Mouse (Mus musculus) heart, embryonic 11.5 days (tissue): ENCODE data around the gene Exoc2. TPM values are rescaled to one million over a fixed set of nuclear protein-coding genes. Genes with fewer than 3 reads are reported as not detected.

Experiments
- ATAC-seq: fragments of 200-750 bp; cut with Nextera tagmentation; replicated peaks from 2 replicates; pipeline ENCODE4 v1.8.0; 2017; ENCODE audit warnings: moderate library complexity; ENCODE audit not compliant: insufficient number of reproducible peaks, low FRiP score, low TSS enrichment
- H3K27ac ChIP-seq: fragments of 300-500 bp; sonication (generic); 2 replicates; pipeline ENCODE4 v1.5.1; 2014; ENCODE audit warnings: mild to moderate bottlenecking, low read depth, low read length
- H3K27me3 ChIP-seq: fragments of 300-500 bp; sonication (generic); 2 replicates; pipeline ENCODE4 v1.6.1; 2014; ENCODE audit warnings: mild to moderate bottlenecking, low read length, mixed read lengths; ENCODE audit not compliant: control insufficient read depth, insufficient read depth
- H3K36me3 ChIP-seq: fragments of 300-500 bp; sonication (generic); 2 replicates; pipeline ENCODE4 v1.6.1; 2014; ENCODE audit warnings: mild to moderate bottlenecking, low read length, moderate library complexity, mixed read lengths; ENCODE audit not compliant: control insufficient read depth, insufficient read depth
- H3K4me1 ChIP-seq: fragments of 300-500 bp; sonication (generic); 2 replicates; pipeline ENCODE4 v1.6.1; 2014; ENCODE audit warnings: low read length; ENCODE audit not compliant: control insufficient read depth, insufficient read depth
- H3K4me2 ChIP-seq: fragments of 300-500 bp; sonication (generic); 2 replicates; pipeline ENCODE4 v1.6.1; 2014; ENCODE audit warnings: mild to moderate bottlenecking, moderate library complexity
- H3K4me3 ChIP-seq: fragments of 300-500 bp; sonication (generic); 2 replicates; pipeline ENCODE4 v1.5.1; 2014; ENCODE audit warnings: low read depth, low read length
- H3K9ac ChIP-seq: fragments of 300-500 bp; sonication (generic); 2 replicates; pipeline ENCODE4 v1.6.1; 2014; ENCODE audit warnings: mild to moderate bottlenecking, low read depth, low read length, moderate library complexity
- H3K9me3 ChIP-seq: fragments of 300-500 bp; sonication (generic); replicated peaks from 2 replicates; pipeline ENCODE4 v1.6.1; 2016; ENCODE audit warnings: low read length; ENCODE audit not compliant: control insufficient read depth
- WGBS: fragments of 180-500 bp; shearing (Covaris S2); extraction: QIAGEN DNeasy Blood & Tissue Kit; methylation state at CpG from one replicate; pipeline ENCODE4 v1.1.7; 2014; ENCODE audit not compliant: insufficient replicate concordance; 5-methylcytosine and 5-hydroxymethylcytosine counted together
- polyA plus RNA-seq: library from polyadenylated mRNA; unstranded; fragments of >200 nt; fragmentation: Nextera tagmentation; extraction: Ambion mirVana; gene quantifications from 2 replicates; pipeline ENCODE4 v1.2.1, GENCODE M21; 2014

Gene Exoc2
- 25.8 and 27.0 TPM in 2 replicates for polyA plus RNA-seq

DNA sequence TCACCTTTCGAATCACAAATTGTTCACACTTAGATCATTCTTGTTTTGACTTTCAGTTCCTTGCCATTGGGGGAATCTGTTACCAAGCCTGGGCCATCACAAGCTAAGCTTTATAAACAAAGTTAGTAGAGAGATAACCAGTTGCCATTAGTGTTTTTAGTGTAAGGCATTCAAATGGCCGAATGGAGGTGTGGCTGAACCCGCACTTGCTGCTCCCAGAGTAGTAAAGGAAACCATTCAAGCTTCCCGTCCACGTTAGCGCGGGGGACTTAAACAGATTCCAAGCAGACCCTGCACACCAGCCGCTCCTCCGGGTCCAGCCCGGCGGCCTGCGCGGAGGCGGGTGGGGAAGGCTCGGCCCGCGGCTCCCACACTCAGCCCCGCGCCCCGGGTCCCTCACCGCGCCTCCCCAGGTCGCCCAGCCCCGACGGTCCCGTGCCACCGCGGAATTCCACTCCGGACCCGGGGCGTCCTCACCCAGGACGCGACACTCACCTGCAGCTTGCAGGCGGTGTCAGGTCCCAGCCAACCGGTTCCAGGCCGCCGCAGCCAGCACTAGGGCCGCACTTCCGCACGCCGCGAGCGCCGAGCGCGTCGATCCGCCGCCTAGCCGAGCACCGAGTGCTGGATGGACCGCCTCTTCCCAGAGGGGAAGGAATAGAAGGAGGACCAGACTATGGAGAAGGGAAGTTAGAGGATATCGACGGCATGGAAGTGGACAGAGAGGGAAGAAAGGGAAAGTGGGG lies at the start of gene Exoc2, which contains the start of gene Gm5447:
TSS of gene Exoc2 (minus strand) at position 593 of the 746 bp plus-strand sequence.
TSS of gene Gm5447 (plus strand) at position 704 of the 746 bp plus-strand sequence.
- WGBS = under 1% methylated on average over 54 of the region's 54 CpGs
- peak within 1 kb of the TSS; percentile 92 for H3K4me3 ChIP-seq

DNA sequence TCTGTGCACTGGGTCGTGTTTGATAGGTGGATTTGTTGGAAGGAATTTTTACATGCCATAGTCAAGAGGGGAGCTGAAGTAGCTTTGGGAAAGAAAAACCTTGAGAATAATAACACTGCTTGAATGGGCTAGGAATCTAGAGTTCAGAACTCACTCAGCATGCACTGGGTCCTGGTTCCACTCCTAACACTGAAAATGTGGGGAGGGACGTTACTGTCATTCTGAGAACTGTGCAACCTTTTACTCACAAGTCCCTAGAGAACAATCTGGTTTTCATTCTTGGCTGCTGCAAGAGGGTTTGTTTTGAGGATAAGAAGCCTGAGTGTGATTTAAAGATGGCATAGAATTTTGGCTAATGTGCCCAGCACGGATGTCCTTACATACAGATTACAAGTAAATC lies 49.8 kb upstream of the Exoc2 start:
- Histone ChIP-seq H3K4me3 (no peak overlapping the region), H3K4me2 (no peak overlapping the region), H3K4me1 (no peaks in the 10 kb centered on the region), H3K27me3 (no peaks in the 10 kb centered on the region), H3K9ac (no peak overlapping the region), H3K27ac (no peak overlapping the region), H3K9me3 (no peaks in the 10 kb centered on the region), H3K36me3 (no peaks in the 10 kb centered on the region)
- 67% methylated on average over 3 of the region's 3 CpGs for WGBS
- ATAC-seq = no peak

More for the DNA sequence above, at the start of gene Exoc2, which contains the start of gene Gm5447:
- Histone ChIP-seq H3K36me3 (no peaks in the 10 kb centered on the region), H3K4me2 (peak within 1 kb of the TSS; percentile 78), H3K27me3 (0 out of 2 replicates have a peak, but pooled peaks cover 3% of the 10 kb centered on the region), H3K9me3 (no peaks in the 10 kb centered on the region), H3K4me1 (peaks cover 7% of the 10 kb centered on the region), H3K9ac (peak within 1 kb of the TSS; percentile 84), H3K27ac (peak within 1 kb of the TSS; percentile 87)
- ATAC-seq = peak; percentile 85

DNA sequence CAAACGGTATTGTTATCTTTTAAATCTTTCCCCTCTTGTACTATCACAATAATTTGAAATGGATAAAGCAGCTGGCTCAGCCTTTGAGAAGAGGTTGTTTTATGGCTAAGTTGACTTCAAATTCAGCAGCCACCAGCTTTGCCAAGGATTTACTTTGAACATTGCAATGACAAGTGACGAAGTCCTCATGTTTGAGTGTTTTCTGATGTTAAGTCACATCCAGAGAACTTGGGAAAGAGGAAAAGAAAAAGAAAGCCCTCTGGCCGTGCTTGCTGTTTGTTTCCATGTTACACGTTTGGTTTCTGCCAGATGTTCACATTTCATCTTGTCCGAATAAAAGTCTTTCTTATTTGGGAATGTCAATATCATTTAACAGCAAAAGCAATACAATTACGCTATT lies 48.0 kb upstream of the Exoc2 start:
- Histone ChIP-seq H3K36me3 (no peaks in the 10 kb centered on the region), H3K4me3 (no peak overlapping the region), H3K4me1 (no peaks in the 10 kb centered on the region), H3K9me3 (no peaks in the 10 kb centered on the region), H3K27ac (no peak overlapping the region), H3K27me3 (no peaks in the 10 kb centered on the region), H3K4me2 (no peak overlapping the region), H3K9ac (no peak overlapping the region)
- WGBS = 66% methylated on average over 6 of the region's 6 CpGs
- no peak for ATAC-seq

DNA sequence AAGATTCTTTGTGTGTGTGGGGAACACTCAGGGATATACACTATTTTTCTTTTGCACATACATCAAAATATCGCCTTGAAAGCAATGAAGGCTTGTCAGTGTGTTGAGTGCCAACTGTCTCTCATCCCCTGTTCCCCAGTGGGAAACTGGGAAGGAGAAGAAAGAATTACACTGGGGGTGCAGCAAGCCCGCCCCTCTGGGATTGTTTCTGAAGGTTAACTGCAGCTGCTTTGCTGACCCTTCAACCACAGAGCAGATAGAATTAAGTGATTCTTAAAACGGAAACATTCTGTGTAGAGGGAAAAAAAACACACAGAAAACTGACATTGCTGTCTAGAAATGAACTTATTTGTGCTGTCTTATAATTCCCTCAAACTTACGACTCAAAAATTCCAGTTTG lies 47.6 kb upstream of the Exoc2 start:
- H3K4me3 ChIP-seq = no peak overlapping the region
- ATAC-seq = no peak
- WGBS = 64% methylated on average over 4 of the region's 4 CpGs

DNA sequence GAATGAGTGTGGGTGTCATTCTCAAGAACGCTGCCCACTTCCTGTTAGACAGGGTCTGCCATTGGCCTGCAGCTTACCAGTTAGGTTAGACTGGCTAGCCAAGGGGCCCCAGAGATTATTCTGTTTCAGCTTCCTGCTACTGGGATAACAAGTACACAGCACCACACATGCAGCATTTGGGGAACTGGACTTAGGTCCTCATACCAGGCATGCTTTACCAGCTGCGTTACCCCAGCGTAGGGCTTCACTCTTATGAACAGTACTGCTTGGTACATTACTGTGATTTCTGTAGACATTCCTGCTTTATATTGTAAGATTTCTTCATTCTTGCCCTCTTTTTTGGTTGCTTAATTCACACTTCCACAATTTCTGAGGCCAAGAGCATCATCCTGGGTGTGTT lies 43.7 kb upstream of the Exoc2 start:
- Histone ChIP-seq H3K4me3 (no peak overlapping the region), H3K4me2 (no peak overlapping the region), H3K27ac (no peak overlapping the region), H3K4me1 (no peaks in the 10 kb centered on the region), H3K27me3 (no peaks in the 10 kb centered on the region), H3K9me3 (no peaks in the 10 kb centered on the region), H3K36me3 (no peaks in the 10 kb centered on the region), H3K9ac (no peak overlapping the region)
- 86% methylated on average over 3 of the region's 3 CpGs for WGBS
- ATAC-seq = no peak

More for the DNA sequence above, 47.6 kb upstream of the Exoc2 start:
- Histone ChIP-seq H3K9ac (no peak overlapping the region), H3K4me2 (no peak overlapping the region), H3K36me3 (no peaks in the 10 kb centered on the region), H3K4me1 (no peaks in the 10 kb centered on the region), H3K27me3 (no peaks in the 10 kb centered on the region), H3K27ac (no peak overlapping the region), H3K9me3 (no peaks in the 10 kb centered on the region)

DNA sequence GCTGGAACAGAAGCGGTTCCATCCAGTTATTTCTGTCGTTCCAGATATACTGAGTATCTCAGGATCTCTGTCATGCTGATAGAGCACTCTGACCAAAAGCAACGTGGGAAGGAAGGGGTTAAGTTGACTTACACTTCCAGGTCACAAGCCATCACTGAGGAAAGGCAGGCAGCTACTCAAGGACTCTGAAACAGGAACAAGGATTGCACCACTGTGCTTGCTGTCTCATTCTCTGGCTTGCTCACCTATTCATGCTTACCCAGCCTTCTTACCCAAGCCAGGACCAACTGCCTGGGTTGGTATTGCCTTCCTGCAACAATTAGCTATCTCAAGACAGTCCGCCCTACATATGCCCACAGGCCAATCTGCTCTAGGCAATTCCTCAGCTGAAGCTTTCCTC lies 31.1 kb upstream of the Exoc2 start:
- no peak overlapping the region for H3K9ac ChIP-seq
- ATAC-seq = no peak
- 62% methylated on average over 4 of the region's 4 CpGs for WGBS

DNA sequence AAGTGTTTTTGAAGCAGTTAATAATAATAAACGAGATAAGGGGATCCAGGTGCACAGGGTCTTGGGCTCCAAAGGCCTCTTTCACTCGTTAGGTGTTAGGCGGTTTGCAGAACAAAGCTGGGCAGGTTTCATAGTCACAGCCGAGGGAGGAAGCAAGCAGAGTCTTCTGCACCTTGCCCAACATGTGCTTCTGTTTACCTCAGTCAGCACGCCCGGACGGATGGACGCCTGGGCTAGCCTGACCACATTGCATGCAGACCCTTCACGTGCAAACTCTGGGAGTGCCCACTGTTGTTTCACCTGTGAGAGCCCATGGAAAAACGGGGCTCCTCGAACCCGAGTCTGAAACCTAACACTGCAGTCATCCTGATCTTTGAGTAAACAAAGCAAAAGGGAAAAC lies 30.6 kb upstream of the Exoc2 start:
- Histone ChIP-seq H3K9ac (no peak overlapping the region), H3K4me1 (no peaks in the 10 kb centered on the region), H3K36me3 (no peaks in the 10 kb centered on the region), H3K9me3 (no peaks in the 10 kb centered on the region), H3K4me3 (no peak overlapping the region), H3K27ac (no peak overlapping the region), H3K27me3 (no peaks in the 10 kb centered on the region), H3K4me2 (no peak overlapping the region)
- ATAC-seq = no peak
- WGBS = 41% methylated on average over 12 of the region's 12 CpGs

More for the DNA sequence above, 31.1 kb upstream of the Exoc2 start:
- Histone ChIP-seq H3K36me3 (no peaks in the 10 kb centered on the region), H3K9me3 (no peaks in the 10 kb centered on the region), H3K4me3 (no peak overlapping the region), H3K4me2 (no peak overlapping the region), H3K27ac (no peak overlapping the region), H3K27me3 (no peaks in the 10 kb centered on the region), H3K4me1 (no peaks in the 10 kb centered on the region)

DNA sequence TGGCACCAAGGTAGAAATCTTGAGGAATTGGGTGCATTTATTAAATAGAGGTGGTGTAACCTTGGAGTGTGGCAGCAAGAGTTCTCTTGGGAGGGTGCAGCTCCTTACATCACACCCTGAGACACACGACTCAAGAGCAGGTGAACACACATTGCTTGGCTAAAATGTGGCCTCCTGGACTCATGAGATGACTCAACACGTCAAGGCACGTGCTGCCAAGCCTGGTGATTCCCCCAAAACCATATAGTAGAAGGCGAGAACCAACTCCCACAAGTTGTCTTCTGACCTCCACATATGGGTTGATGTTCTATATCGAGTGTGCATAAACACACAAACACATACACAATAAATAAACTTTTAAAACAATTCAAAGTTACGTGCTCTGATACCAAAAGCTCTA lies 25.9 kb upstream of the Exoc2 start:
- WGBS = 78% methylated on average over 6 of the region's 6 CpGs
- ATAC-seq = no peak
- Histone ChIP-seq H3K9me3 (no peaks in the 10 kb centered on the region), H3K36me3 (no peaks in the 10 kb centered on the region), H3K4me1 (no peaks in the 10 kb centered on the region), H3K27me3 (no peaks in the 10 kb centered on the region), H3K9ac (no peak overlapping the region), H3K27ac (no peak overlapping the region), H3K4me3 (no peak overlapping the region), H3K4me2 (no peak overlapping the region)
